Mouse (Mus musculus) hindbrain, embryonic 14.5 days (tissue): ENCODE measurements around the gene Plk1. TPM values are rescaled to one million over a fixed set of nuclear protein-coding genes. Genes with fewer than 3 reads are reported as not detected.
A peak's percentile ranks its signal among the peaks of the same experiment; 100 is the strongest.

ENCODE experiments used
- ATAC-seq: fragments of 200-750 bp; cut with Nextera tagmentation; 2 replicates; pipeline ENCODE4 v1.8.0; 2017; ENCODE audit warnings: moderate number of reproducible peaks, mild to moderate bottlenecking, moderate TSS enrichment, moderate library complexity; ENCODE audit not compliant: low FRiP score
- DNase-seq: peaks from one replicate; pipeline ENCODE4 v3.0.0-alpha.2; 2015; ENCODE audit warnings: low spot score
- H3K27ac ChIP-seq: fragments of 300-500 bp; sonication (generic); 2 replicates; pipeline ENCODE4 v1.5.1; 2014; ENCODE audit warnings: mild to moderate bottlenecking, moderate library complexity
- H3K27me3 ChIP-seq: fragments of 300-500 bp; sonication (generic); 2 replicates; pipeline ENCODE4 v1.6.1; 2014; ENCODE audit warnings: mild to moderate bottlenecking, low read length, mixed read lengths; ENCODE audit not compliant: control insufficient read depth, insufficient read depth
- H3K36me3 ChIP-seq: fragments of 300-500 bp; sonication (generic); replicated peaks from 2 replicates; pipeline ENCODE4 v1.6.1; 2014; ENCODE audit not compliant: control insufficient read depth, insufficient read depth
- H3K4me1 ChIP-seq: fragments of 300-500 bp; sonication (generic); replicated peaks from 2 replicates; pipeline ENCODE4 v1.6.1; 2014; ENCODE audit warnings: antibody characterized with exemption, low read length, mixed read lengths; ENCODE audit not compliant: control insufficient read depth, insufficient read depth
- H3K4me2 ChIP-seq: fragments of 300-500 bp; sonication (generic); replicated peaks from 2 replicates; pipeline ENCODE4 v1.6.1; 2014; ENCODE audit warnings: mild to moderate bottlenecking, moderate library complexity
- H3K4me3 ChIP-seq: fragments of 300-500 bp; sonication (generic); replicated peaks from 2 replicates; pipeline ENCODE4 v1.5.1; 2014; ENCODE audit warnings: mild to moderate bottlenecking, low read length
- H3K9ac ChIP-seq: fragments of 300-500 bp; sonication (generic); 2 replicates; pipeline ENCODE4 v1.6.1; 2014
- H3K9me3 ChIP-seq: fragments of 300-500 bp; sonication (generic); 2 replicates; pipeline ENCODE4 v1.6.1; 2016; ENCODE audit warnings: low read length; ENCODE audit not compliant: control insufficient read depth
- WGBS: fragments of 180-500 bp; shearing (Covaris S2); extraction: QIAGEN DNeasy Blood & Tissue Kit; methylation state at CpG from one replicate; pipeline ENCODE4 v1.1.7; 2014; 5-methylcytosine and 5-hydroxymethylcytosine counted together
- polyA plus RNA-seq: library from polyadenylated mRNA; unstranded; fragments of >200 nt; fragmentation: Nextera tagmentation; extraction: Ambion mirVana; gene quantifications from 2 replicates; pipeline ENCODE4 v1.2.1, GENCODE M21; 2014

The Plk1 gene
- polyA plus RNA-seq, 1 experiment from 2014 or later = 14.6 TPM

GRCm38 (mm10) chr7:122208276-122209021 is 49.2 kb downstream of the Plk1 start:
- H3K4me3 ChIP-seq = no peak overlapping the region
- no peaks in the 10 kb centered on the region for H3K27me3 ChIP-seq
- no peaks in the 10 kb centered on the region for H3K9me3 ChIP-seq
- ATAC-seq (no peak), DNase-seq (no peak)
- WGBS = 66% methylated on average over 7 of the region's 7 CpGs
- no peak overlapping the region for H3K9ac ChIP-seq
- H3K36me3 ChIP-seq = no peaks in the 10 kb centered on the region
- no peak overlapping the region for H3K27ac ChIP-seq
- no peak overlapping the region for H3K4me2 ChIP-seq
- no peaks in the 10 kb centered on the region for H3K4me1 ChIP-seq

- no peak within 1 kb of the TSS for H3K27ac ChIP-seq
- WGBS = 26% methylated on average over 20 of the region's 20 CpGs
- no peak for DNase-seq
- peak within 1 kb of the TSS; percentile 37 for H3K4me2 ChIP-seq
- no peaks in the 10 kb centered on the region for H3K36me3 ChIP-seq
- 0 out of 2 replicates have a peak within 1 kb of the TSS, but pooled peaks have one; percentile 11 for H3K4me3 ChIP-seq
- H3K9ac ChIP-seq = no peak within 1 kb of the TSS
- ATAC-seq = no peak
- no peaks in the 10 kb centered on the region; the same call in 1 of the 2 replicates for H3K9me3 ChIP-seq
- no peaks in the 10 kb centered on the region for H3K4me1 ChIP-seq
- H3K27me3 ChIP-seq = no peaks in the 10 kb centered on the region
These were observed 60.1 kb downstream of the Plk1 start, which contains the start of gene Chp2 for GRCm38 (mm10) chr7:122219315-122219801. Gene Chp2, plus strand, starts transcription at chr7:122219496.

Other genes starting within 250 kb of the Plk1 start
- 21.1 and 24.4 TPM in 2 replicates for gene Cog7, start 177.7 kb upstream of the Plk1 start, polyA plus RNA-seq
- 33.2 and 44.3 TPM in 2 replicates for gene Gga2, start 138.2 kb upstream of the Plk1 start, polyA plus RNA-seq
- 104 and 120 TPM in 2 replicates for gene Ubfd1, start 92.3 kb upstream of the Plk1 start, polyA plus RNA-seq
- 10.8 and 11.1 TPM in 2 replicates for gene Ears2, start 92.2 kb upstream of the Plk1 start, polyA plus RNA-seq
- gene Ndufab1, start 57.6 kb upstream of the Plk1 start, polyA plus RNA-seq = 681 and 682 TPM in 2 replicates
- 5.1 and 5.3 TPM in 2 replicates for gene Palb2, start 26.5 kb upstream of the Plk1 start, polyA plus RNA-seq
- gene Dctn5, start 26.4 kb upstream of the Plk1 start, polyA plus RNA-seq = 159 and 166 TPM in 2 replicates
- 0.93 and 1.0 TPM in 2 replicates for gene Ern2, start 26.8 kb downstream of the Plk1 start, polyA plus RNA-seq
- gene Chp2, start 60.1 kb downstream of the Plk1 start, polyA plus RNA-seq = 1.1 and 1.4 TPM in 2 replicates
- gene Prkcb, start 129.3 kb downstream of the Plk1 start, polyA plus RNA-seq = 135 and 149 TPM in 2 replicates